Mouse (Mus musculus) left cerebral cortex, postnatal 14 days (tissue): ENCODE measurements around the gene Gskip. TPM values are rescaled to one million over a fixed set of nuclear protein-coding genes. Genes with fewer than 3 reads are reported as not detected.

ENCODE experiments used
- DNase-seq, 2 experiments: peaks; one replicate each; pipeline ENCODE4 v3.0.0; 2021 to 2022; ENCODE audit warnings: low spot score in 2 of 2, mixed read lengths in 1 of 2
- intact Hi-C: fragments of 180-260 bp; cut with DNase I; formaldehyde crosslinking; loops from one replicate; pipeline ENCODE4 v1.15.1; 2025
- total RNA-seq, 2 experiments: library from RNA; stranded (reverse); gene quantifications; 2 replicates each; pipeline ENCODE4 v1.2.3; 2021

Gene Gskip
- total RNA-seq, 2 experiments from 2014 or later, result 16.2 to 17.5 TPM

DNA sequence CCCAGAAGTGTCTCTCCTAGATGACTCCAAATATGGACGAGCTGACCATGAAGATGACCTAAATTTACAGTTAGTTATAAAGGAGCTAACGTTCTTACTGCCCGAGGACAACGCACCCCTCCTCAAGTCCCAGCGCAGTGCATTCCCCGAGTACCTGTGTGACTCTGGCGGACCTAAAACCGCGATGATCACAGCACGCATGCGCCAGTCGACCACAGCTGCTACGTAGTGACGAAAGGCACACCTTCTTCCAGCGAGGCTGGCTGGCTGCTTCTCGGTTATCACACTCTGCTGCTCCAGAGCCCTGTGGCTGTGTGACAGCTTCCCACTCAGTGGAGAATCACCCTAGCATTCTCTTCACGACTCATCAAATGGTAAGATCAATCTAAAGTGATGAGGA is 34.0 kb downstream of the Gskip start:
- intact Hi-C loops, result no loop called here
- DNase-seq, result peak; percentile 54 to 60

DNA sequence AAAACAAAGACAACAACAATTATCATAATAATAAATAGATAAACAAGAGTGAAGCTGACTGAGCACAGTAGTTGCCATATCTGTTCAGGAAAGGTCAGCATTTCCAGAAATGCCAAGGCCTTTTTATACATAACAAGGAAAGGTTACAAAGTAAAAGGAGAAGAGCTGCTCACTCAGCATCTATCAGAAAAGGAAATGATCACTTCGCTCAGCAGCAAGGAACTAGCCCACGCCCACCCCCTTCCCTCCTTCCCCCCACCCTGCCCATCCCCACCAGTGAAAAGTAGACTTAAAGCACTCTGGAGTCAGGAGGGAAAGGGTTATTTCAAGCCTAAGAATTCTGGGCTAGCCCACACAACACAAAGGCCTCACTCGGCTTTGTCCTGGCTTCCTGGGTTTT is 35.6 kb downstream of the Gskip start:
- intact Hi-C loops, result loop anchor here (5.0 to 10.0 kb wide), 3 partner anchors 38 to 285 kb away; partner anchors contain the start of gene Gskip

DNA sequence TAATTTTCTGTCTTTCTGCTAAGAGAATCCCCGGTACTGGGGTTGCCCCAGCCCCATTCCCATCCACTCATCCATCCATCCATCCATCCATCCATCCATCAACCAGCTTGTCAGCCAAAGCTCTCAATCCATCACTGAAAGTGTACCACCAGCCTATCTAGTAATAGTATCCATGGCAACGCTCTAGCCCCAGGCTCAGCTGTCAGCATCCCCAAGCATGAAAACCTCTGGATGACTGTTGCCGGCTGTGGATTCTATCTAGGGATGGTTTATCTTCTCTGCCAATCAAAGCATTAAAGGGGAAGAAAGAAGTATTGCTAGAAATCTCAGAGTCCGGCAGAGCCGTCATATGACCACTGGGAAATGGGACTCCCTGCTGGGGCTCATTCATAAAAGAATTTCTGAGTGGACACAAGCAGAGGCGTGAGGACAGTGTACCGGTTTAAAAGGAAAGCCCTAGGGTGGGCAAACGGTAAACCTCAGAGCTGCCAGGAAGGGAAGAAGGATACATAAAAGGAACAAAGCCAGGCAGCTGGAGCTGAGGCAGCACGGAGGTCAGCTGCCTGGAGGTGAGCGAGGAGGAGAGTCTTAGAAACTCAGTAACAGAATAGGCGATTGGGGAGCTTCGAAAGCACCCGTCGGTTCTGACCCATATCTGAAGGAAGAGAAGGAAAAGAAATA is 37.0 kb downstream of the Gskip start:
- intact Hi-C loops, result loop anchor here (5.0 to 10.0 kb wide), 3 partner anchors 39 to 287 kb away; partner anchors contain the start of gene Gskip
- no peak for DNase-seq

More for the DNA sequence above, 35.6 kb downstream of the Gskip start:
- DNase-seq, result no peak

DNA sequence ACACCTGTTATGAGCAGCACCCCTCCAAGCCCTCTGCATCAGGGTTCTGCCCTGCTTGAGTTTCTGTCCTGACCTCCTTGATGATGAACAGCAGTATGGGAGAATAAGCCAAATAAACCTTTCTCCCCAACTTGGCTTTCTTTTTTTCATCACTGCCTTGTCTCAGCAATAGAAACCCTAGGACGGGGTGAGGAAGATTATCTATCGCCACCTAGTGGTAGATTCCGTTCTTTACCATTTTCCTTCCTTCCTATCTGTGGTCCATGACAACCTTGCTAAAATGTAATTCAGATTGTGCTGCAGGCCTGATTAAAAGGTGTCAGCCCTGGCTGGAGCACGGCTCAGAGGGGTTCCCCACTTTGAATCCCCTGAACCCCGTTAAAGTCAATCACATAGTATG is 38.0 kb downstream of the Gskip start:
- DNase-seq, result peak; percentile 64 to 67
- intact Hi-C loops, result loop anchor here (5.0 to 10.0 kb wide), 3 partner anchors 40 to 288 kb away; partner anchors contain the start of gene Gskip

DNA sequence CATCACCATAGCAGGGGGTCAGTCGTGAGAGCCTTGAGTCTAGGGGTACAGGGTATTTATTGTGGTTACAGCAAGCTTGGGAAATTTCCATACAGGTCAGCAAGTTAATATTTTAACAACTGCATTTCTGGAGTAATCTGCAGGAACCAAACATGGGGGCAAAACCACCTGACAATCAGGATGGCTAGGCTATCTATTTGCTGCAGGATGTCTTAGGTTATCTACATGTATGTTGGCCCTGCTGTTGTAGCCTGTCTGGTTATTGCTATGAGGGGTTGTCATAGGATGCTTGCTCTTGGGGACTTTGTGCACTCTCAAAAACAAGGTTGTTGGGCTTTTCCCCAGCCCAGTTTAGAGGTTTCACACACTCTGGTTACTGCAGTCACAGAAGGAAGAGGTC is 40.0 kb downstream of the Gskip start:
- DNase-seq, result no peak
- intact Hi-C loops, result loop anchor here (5.0 to 10.0 kb wide), 3 partner anchors 42 to 290 kb away; partner anchors contain the start of gene Gskip

DNA sequence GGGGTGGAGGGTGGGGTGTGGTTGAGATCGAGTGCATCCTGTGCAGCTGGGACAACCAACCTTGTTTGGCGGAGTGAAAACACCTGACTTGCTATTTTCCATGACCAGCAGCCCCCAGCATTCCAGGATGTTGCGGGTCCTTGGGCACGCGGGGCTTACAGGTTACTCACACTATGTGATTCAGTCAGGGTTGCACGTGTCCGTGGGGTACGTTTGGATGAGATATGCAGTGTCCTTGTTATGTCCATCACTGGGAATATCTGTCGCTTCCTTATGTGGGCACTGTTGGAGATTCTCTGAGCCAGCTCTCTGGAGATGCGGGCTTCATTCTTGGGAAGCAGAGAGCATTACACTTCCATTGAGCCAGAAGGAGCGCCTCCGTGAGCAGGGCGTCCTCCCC is 41.1 kb downstream of the Gskip start:
- no peak for DNase-seq
- intact Hi-C loops, result loop anchor here (10.0 kb wide), 1 partner anchor 291 kb away; no protein-coding TSS in a partner anchor

DNA sequence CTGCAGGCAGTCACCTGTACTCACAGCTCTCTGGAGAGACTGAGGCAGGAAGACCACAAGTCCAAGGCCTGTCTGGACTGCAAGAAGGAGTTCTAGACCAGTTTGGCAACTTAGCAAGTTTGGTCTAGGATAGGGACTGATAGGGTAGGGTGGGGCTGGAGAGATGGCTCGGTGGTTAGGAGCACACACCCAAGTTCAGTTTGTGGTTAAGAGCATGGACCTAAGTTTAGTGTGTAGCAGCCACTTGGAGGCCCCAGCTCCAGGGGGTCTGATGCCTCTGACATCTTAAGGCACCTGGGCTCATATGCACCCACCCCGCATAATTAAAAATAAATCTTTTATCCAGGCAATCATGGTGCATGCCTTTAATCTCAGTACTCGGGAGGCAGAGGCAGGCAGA is 42.6 kb downstream of the Gskip start:
- no peak for DNase-seq
- intact Hi-C loops, result loop anchor here (10.0 kb wide), 1 partner anchor 292 kb away; no protein-coding TSS in a partner anchor

DNA sequence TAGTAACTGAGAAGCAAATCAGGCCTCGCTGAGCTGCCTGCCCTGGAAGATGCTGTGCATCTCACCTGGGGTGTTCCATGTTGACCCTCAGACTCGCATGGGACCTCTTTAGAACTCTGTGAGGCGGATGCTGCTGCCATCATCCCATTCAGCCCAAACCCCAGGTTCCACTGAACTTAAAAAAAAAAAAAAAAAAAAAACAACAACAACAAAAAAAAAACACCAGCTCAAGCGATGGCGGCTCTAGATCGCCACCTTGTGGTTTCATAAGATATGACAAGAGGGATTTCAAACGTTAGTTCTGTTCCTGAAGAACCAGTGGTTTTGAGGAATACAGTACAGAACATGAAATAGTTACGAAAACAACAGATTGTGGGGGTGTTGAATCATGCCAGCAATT is 43.3 kb downstream of the Gskip start:
- DNase-seq, result peak; percentile 45 to 67
- intact Hi-C loops, result loop anchor here (10.0 kb wide), 1 partner anchor 293 kb away; no protein-coding TSS in a partner anchor

DNA sequence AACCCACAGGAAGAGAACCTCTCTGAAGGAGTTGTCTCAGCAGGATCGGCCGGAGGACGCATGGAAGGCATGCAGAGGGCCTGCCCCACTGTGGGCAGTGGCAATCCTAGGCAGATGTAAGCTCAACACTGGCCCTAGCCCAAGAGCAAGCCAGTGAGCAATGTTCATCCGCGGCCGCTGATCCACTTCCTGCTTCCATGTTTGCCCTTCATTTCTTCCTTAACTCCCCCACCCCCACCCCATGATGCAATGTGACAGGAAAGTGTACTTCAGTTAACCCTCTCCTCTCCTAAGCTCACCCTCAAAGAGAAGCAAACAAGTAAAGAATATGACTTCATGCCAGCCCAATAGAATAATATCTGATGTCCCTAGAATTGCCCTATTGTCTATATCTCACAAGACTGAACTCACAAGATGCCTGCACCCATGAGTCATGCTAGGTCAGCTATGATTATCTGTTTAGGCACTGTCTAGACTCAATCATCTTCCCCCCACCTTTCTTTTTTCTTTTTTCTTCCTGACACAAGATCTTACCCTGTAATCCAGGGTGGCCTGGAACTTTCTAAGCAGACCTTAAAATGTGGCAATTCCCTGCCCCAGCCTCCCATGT is 46.3 kb downstream of the Gskip start:
- intact Hi-C loops, result no loop called here
- no peak for DNase-seq

DNA sequence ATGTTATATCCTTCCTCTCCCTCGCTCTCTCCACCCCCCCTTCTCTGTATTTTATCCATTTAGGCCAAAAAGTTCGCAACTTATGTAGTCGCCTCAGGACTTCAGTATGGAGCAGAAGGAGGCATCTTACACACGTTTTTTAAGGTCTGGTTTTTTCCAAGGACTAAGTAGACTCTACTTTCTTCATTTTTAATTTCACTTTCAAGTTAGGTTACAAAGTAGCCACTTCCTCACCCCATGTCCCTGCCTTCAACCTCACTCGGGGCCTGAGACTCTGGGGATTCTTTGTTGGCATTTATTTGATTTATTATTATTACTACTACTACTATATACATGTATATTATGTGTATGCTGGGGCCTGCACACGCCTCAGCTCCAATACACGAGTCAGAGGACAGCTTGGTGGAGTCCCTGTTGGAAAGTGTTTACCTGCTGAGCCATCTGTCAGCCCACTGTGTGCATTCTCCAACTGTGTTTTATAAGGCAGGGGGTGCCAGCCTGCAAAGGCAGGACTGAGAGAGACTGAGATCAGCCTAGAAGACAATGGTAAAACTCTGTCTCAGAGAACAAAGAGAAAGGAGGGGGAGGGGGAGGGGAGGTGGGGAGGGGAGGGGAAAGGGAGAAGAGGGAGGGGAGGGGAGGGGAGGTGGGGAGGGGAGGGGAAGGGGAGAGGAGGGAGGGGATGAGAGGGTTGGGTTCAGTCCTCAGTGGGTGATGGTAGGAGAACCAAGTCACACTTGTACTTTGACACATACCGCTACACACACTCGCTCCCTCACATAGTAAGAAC is 48.9 kb downstream of the Gskip start:
- no peak for DNase-seq
- intact Hi-C loops, result no loop called here

DNA sequence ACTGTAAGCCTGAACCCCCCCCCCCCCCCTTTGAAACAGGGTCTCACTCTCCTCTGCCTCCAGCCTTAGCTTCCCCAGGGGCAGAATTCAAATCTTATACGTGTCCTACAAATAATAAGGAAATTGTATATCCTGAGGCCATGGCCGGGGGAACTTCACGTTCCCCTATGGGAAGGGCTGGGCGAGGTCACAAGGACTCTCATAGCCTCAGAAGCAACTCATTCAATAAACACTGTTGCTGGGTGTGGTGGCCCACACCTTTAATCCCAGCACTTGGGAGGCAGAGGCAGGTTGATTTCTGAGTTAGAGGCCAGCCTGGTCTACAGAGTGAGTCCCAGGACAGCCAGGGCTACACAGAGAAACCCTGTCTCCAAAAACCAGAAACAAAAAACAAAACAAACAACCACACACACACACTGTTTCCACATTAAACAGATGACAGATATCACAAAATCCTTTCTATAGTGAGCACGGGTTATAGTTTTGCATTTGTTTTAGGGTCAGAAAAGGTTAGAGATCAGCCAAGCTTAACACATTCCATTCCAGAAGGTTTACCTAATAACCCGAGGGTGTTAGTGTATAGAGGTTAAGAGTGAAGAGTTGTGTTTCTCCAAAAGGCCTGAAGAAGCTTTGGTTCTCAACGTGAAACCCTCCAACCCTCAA is 50.7 kb downstream of the Gskip start:
- intact Hi-C loops, result no loop called here
- no peak for DNase-seq

DNA sequence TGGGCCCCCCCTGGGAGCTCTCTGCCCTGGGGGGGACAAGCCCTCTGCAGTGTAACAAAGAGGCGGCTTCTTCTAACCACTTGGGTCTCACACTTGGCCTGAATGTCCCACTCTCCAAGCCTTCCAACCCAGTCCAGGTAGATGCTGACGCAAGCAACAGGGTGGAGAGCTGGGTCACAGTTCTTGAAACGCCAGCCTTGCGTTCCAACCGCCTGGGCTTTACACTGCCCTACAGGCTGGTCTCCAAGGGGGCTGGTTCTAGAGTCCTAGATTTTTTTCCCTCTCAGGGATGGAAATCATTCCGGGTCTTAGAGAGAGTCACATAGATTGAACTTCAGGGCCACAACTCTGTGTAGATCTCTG is 51.2 kb downstream of the Gskip start:
- DNase-seq, result no peak
- intact Hi-C loops, result no loop called here

DNA sequence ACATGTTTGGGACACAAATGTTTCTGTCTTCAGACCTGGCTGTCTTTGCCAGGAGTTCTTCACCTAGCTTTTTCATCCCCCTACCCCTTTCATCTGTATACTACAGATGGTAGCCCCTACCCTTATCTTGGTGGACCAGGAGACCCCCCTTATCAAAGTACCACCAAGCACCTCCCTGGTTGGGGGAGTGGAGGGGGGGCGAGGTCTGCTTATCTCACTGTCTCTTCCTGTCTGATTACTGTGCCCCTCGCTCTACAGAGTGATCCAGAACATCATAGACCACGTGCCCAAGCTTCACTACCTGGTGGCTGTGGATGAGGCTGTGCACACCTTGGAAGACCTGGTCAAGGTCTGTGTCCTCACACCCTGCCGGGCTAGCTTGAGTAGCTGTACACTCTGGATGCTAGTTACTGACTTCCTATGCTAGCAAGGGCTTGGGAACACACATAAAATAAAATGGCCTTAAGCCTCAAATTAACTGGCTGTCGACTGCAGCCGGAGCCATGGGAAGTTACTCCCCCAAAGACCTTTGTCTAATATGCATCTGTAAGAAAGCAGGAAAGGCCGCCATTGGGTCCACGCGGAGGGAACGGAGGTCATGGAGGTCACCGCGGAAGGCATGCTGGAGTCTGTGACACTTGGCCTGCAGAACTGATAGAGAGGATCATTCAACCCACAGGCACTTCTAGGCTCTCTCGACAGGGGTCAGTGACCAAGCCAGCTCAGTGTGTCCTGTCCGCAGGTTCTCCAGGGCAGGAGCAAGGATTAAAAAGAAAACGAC is 53.9 kb downstream of the Gskip start:
- intact Hi-C loops, result no loop called here
- DNase-seq, result no peak

DNA sequence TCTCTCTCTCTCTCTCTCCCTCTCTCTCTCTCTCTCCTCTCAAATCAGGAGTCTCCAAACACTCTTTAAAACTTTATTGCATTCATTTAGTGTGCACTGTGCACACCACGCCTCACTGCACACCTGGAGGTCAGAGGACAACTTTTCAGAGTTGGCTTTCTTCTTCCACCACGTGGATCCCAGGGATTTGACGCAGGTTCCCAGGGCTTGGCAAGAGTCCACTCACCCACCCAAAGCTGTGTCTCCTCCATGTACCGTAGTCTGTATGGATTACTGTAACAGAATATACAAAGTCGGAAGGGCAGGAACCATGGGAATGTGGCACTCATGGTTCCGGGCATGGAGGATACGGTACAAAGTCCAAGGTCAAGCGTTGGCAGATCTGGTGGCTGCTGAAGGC is 55.0 kb downstream of the Gskip start:
- no peak for DNase-seq
- intact Hi-C loops, result no loop called here

DNA sequence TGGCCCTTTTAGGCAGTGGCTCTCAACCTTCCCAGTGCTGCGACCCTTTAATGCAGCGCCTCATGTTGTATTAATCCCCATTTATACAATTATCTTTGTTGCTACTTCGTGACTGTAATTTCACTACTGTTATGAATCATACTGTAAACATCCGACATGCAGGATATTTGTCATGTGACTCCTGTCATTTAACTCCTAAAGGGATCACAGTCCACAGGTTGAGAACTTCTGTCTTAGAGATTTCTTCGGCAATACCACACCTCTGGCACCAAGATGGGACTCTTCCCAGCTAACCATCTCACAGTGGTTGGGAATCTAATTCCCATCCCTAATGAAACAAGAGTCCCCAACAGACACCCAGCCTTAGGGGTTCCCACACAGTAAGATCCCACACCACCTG is 63.5 kb downstream of the Gskip start:
- DNase-seq, result no peak
- intact Hi-C loops, result no loop called here
